18 mouse cellular contexts compared by ENCODE assay signal in the genomic region with DNA sequence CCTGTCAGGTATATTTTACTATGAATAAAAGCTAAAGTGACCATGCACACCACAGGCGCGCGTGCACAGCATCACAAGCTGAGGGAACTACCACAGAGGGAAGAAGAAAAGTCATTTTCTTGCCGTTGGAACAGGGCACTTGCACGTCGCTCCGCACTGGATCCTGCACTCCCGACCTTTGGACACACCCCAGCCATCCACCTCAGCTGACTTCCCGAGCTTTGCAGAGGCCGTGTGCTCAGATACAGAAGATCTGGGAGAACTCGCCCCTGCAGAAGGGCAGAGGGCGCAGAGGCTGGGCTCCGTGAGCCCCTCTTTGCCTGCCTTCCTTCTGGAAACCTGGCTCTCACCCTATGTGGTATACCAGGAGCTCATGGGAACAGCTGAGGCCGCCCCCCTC.
DNase-seq lines count a peak whose midpoint lies in the region; ATAC-seq and TF ChIP-seq lines count a peak whose summit lies in the region.
"Had no signal": no experiment of that assay in that cellular context is flagged by ENCODE, and none has a peak within 500 bp of the region (broad histone marks: within the 10 kb centered on the region; RNA-seq: fewer than 3 reads in every experiment).

No protein-coding gene starts in this region.

- no peaks in the 10 kb centered on the region for H3K9me3 ChIP-seq in intestine, embryonic 16.5 days (ENCODE audit: control insufficient read depth, low read length)
- no peaks in the 10 kb centered on the region for H3K9me3 ChIP-seq in stomach, postnatal 0 days (ENCODE audit: control insufficient read depth, low read length)
- H3K9me3 ChIP-seq in hindbrain, postnatal 0 days (ENCODE audit: low read length): no peaks in the 10 kb centered on the region
- H3K9me3 ChIP-seq: embryonic facial prominence, embryonic 12.5 days; heart, embryonic 12.5 days; limb, embryonic 12.5 days had no signal

- peak; percentile 10 for DNase-seq in adipocyte (ENCODE audit: low spot score)
- peak; percentile 35 for DNase-seq in kidney, postnatal 10 days
- peak; percentile 70 for DNase-seq in stomach, postnatal 0 days (ENCODE audit: low spot score)
- no peak for DNase-seq in embryo, embryonic 11 days
- DNase-seq in hindbrain, postnatal 0 days (ENCODE audit: low spot score): no peak
- DNase-seq in cerebellum, postnatal 25 days: no peak
- DNase-seq: adrenal gland, adult 2 months; cerebellum, adult 11-12 months; cerebellum, postnatal 36 days; liver, postnatal 0 days; right cerebral cortex, adult 18-20 months had no signal

- no peak overlapping the region for H3K4me3 ChIP-seq in intestine, embryonic 16.5 days (ENCODE audit: low read length)
- no peak overlapping the region for H3K4me3 ChIP-seq in stomach, postnatal 0 days (ENCODE audit: low read depth, low read length)
- no peak overlapping the region for H3K4me3 ChIP-seq in hindbrain, postnatal 0 days (ENCODE audit: low read length)
- H3K4me3 ChIP-seq: embryonic facial prominence, embryonic 12.5 days; heart, embryonic 12.5 days; left cerebral cortex, adult 2 months; limb, embryonic 12.5 days had no signal

- 61% methylated on average over 14 of the region's 14 CpGs for WGBS in intestine, embryonic 16.5 days
- 64% methylated on average over 14 of the region's 14 CpGs for WGBS in stomach, postnatal 0 days
- WGBS in hindbrain, postnatal 0 days: 83% methylated on average over 14 of the region's 14 CpGs

- TF ChIP-seq EP300 in stomach, postnatal 0 days (optimal IDR thresholded peaks at IDR 0.05): no peak

- H3K4me2 ChIP-seq in intestine, embryonic 16.5 days (ENCODE audit: low read depth, low read length): 0 out of 2 replicates have a peak overlapping the region, but pooled peaks have one; percentile 15
- H3K4me2 ChIP-seq in stomach, postnatal 0 days (replicated peaks; ENCODE audit: low read depth): no peak overlapping the region
- no peak overlapping the region for H3K4me2 ChIP-seq in hindbrain, postnatal 0 days (ENCODE audit: low read depth, low read length)
- H3K4me2 ChIP-seq: embryonic facial prominence, embryonic 12.5 days; heart, embryonic 12.5 days; limb, embryonic 12.5 days had no signal

- H3K27me3 ChIP-seq in intestine, embryonic 16.5 days (replicated peaks; ENCODE audit: control insufficient read depth, insufficient read depth, low read length): no peaks in the 10 kb centered on the region
- H3K27me3 ChIP-seq in stomach, postnatal 0 days (ENCODE audit: control insufficient read depth, insufficient read depth, low read length): no peaks in the 10 kb centered on the region
- no peaks in the 10 kb centered on the region for H3K27me3 ChIP-seq in hindbrain, postnatal 0 days (ENCODE audit: insufficient read depth, low read length)
- H3K27me3 ChIP-seq: embryonic facial prominence, embryonic 12.5 days; heart, embryonic 12.5 days; limb, embryonic 12.5 days had no signal

- peak; percentile 69 for ATAC-seq in intestine, embryonic 16.5 days
- ATAC-seq in stomach, postnatal 0 days (ENCODE audit: low FRiP score, low TSS enrichment): peak; percentile 38; the same call in 1 of the 2 replicates
- ATAC-seq in hindbrain, postnatal 0 days: no peak
- ATAC-seq: forebrain, embryonic 16.5 days; liver, postnatal 0 days; midbrain, embryonic 16.5 days had no signal

- no peak for TF ChIP-seq CTCF in stomach, postnatal 0 days (IDR thresholded peaks at IDR 0.05; ENCODE audit: low read depth)
- no peak for TF ChIP-seq CTCF in hindbrain, postnatal 0 days (IDR thresholded peaks at IDR 0.05; ENCODE audit: low read depth)

- peak overlapping the region; percentile 52 for H3K9ac ChIP-seq in intestine, embryonic 16.5 days (ENCODE audit: low read depth, low read length)
- H3K9ac ChIP-seq in stomach, postnatal 0 days (ENCODE audit: low read length): no peak overlapping the region; the same call in 1 of the 2 replicates
- no peak overlapping the region for H3K9ac ChIP-seq in hindbrain, postnatal 0 days (replicated peaks; ENCODE audit: low read length)
- H3K9ac ChIP-seq: embryonic facial prominence, embryonic 12.5 days; heart, embryonic 12.5 days; limb, embryonic 12.5 days; liver, postnatal 0 days had no signal

- H3K27ac ChIP-seq in intestine, embryonic 16.5 days (ENCODE audit: low read length): peak overlapping the region; percentile 94
- H3K27ac ChIP-seq in stomach, postnatal 0 days (replicated peaks): no peak overlapping the region
- no peak overlapping the region for H3K27ac ChIP-seq in hindbrain, postnatal 0 days
- H3K27ac ChIP-seq: left cerebral cortex, adult 2 months had no signal

- H3K36me3 ChIP-seq in intestine, embryonic 16.5 days (ENCODE audit: control insufficient read depth, insufficient read depth, low read length): no peaks in the 10 kb centered on the region
- no peaks in the 10 kb centered on the region for H3K36me3 ChIP-seq in stomach, postnatal 0 days (ENCODE audit: control insufficient read depth, insufficient read depth, low read length)
- H3K36me3 ChIP-seq in hindbrain, postnatal 0 days (ENCODE audit: insufficient read depth, low read length): no peaks in the 10 kb centered on the region
- H3K36me3 ChIP-seq: embryonic facial prominence, embryonic 12.5 days; heart, embryonic 12.5 days; limb, embryonic 12.5 days had no signal

- H3K4me1 ChIP-seq in intestine, embryonic 16.5 days (ENCODE audit: control insufficient read depth, insufficient read depth, low read length): peaks cover 29% of the 10 kb centered on the region
- no peaks in the 10 kb centered on the region for H3K4me1 ChIP-seq in stomach, postnatal 0 days (replicated peaks; ENCODE audit: control insufficient read depth, insufficient read depth)
- no peaks in the 10 kb centered on the region; the same call in 1 of the 2 replicates for H3K4me1 ChIP-seq in hindbrain, postnatal 0 days (ENCODE audit: insufficient read depth, low read length)

Comparison
In these comparisons a context has a peak if more than half of its experiments do, and no peak if none do; other contexts are left out.
1. DNase-seq: peak in adipocyte (single experiment), kidney, postnatal 10 days (single experiment) and stomach, postnatal 0 days (single experiment); none in embryo, embryonic 11 days (single experiment), hindbrain, postnatal 0 days (single experiment) and cerebellum, postnatal 25 days (0 of 2).